Mouse (Mus musculus): ENCODE measurements around the gene Pde4d.

Gene Pde4d

GRCm38 (mm10) chr13:109341902-109342301 is 892.2 kb downstream of the Pde4d start:
- in situ Hi-C loops (cut with MboI; ENCODE audit: unreplicated experiment in 2 of 2) = no loop called here

- in situ Hi-C loops (cut with MboI; ENCODE audit: unreplicated experiment in 2 of 2) = no loop called here
These were observed 892.7 kb downstream of the Pde4d start for GRCm38 (mm10) chr13:109342469-109342868.

DNA sequence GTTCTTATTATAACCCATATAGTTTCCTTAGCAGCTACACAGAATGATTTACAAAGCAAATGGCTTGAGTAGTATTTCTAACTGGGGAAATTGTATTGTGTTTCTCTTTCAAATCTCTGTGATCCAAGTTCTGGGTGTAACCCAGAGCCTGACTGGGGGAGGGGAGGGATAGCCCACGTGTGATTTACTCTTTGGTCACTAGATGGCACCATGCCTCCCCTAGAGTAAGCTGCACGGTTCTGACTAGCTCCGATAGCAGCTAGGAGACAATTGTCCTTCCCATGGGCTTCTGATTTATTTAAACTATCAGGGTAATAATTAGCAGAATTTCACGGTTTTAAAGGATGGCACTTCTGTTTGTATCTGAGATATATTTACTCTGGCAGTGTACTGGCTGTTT is 893.8 kb downstream of the Pde4d start:
- in situ Hi-C loops (cut with MboI; ENCODE audit: unreplicated experiment in 2 of 2) = no loop called here

DNA sequence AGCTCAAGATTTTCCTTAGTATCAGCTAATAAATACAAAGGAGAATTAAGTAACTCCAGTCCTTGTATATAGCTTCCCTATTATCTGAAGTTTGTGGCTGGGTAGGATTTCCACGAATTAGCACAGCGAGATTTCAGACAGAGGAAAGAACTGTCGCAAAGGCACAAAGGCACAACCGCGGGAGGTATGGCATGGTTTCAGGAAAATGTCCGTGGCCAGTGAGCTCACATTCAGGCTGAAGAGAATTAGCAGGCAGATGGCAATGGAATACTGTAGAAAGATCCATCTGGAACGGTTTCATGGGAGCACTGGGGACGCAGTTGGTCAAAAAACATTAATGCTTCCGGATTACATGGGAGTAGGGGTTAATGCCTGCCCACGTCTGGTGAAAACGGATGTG is 898.0 kb downstream of the Pde4d start:
- in situ Hi-C loops (cut with MboI; ENCODE audit: unreplicated experiment in 2 of 2) = no loop called here

DNA sequence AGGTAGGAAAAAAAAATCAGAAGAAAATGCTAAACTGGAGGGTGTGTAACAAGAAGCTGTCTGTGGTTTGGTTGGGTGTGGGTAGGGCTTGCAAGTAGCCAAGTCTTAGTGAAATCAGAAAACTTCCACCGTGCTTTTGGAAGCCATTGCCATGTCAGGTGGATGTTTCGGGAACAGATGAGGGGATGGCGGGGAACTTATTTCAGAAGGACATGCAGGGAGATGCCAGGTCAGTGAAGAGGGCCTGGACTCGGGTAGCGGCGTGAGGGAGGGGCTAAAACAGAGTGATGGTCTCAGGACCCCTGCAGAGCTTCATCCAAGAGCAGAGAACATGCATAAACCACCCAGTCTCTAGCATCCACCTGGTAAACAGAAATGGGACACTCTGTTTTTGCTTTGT is 898.6 kb downstream of the Pde4d start:
- in situ Hi-C loops (cut with MboI; ENCODE audit: unreplicated experiment in 2 of 2) = no loop called here

DNA sequence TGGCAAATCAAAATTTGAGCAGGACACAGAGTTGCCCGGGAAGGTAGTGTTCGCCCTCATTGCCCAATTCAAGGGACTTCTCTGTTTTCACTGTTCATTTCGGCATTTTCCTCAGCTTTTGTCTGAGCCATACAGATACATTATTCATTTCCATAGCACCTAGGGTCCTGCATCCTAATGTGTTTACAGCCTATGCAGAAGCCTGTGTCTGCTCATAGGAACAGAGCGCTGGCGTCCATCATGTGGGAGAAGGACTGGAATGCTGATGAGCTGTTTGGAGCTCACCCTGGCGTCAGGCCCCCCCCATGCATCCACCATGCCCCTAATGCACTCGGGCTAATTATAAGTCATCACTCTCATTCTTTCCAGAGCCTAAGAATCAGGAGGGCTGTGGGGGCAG is 900.4 kb downstream of the Pde4d start:
- in situ Hi-C loops (cut with MboI; ENCODE audit: unreplicated experiment in 2 of 2) = no loop called here

DNA sequence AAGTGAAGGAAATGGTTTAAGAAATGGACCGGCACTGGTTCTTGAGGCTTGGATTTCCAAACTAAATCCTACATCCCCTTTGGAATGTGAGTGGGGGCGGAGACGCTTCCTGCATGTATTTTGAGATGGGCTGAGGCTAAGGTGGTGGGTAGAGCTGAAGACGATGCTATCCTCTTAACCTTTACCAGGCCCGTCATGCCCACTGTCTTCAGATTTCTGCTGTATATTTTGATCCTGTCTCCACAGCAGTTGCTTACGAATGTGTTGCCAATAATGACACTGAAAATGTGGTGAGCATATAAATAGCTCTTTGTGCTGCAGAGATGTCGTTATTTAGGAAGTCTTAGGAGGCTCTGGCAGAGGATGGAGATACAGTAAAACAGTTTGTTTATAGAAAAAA is 904.3 kb downstream of the Pde4d start:
- in situ Hi-C loops (cut with MboI; ENCODE audit: unreplicated experiment in 2 of 2) = no loop called here

- in situ Hi-C loops (cut with MboI; ENCODE audit: unreplicated experiment in 2 of 2) = no loop called here
These were observed 906.5 kb downstream of the Pde4d start for GRCm38 (mm10) chr13:109356252-109356651.

- in situ Hi-C loops (cut with MboI; ENCODE audit: unreplicated experiment in 2 of 2) = no loop called here
These were observed 910.2 kb downstream of the Pde4d start for GRCm38 (mm10) chr13:109359994-109360393.

GRCm38 (mm10) chr13:109362340-109362739 is 912.6 kb downstream of the Pde4d start:
- in situ Hi-C loops (cut with MboI; ENCODE audit: unreplicated experiment in 2 of 2) = no loop called here

DNA sequence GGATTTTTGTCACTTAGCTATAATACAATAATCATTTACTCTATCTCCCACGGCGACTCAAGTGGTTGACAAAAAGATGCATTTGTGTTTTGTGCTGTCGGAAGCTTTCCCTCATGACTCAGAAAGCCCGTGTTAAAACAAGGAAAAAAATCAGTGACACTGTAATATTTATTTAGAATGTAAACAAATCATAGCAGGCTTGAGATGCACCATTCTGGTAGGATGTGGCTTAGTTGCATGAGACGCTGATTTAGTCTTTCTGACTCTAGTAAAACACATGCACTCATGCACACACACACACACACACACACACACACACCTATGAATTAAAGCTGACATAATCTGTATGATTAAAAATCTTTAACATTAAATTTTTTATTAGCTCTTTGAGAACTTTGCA is 924.7 kb downstream of the Pde4d start:
- in situ Hi-C loops (cut with MboI; ENCODE audit: unreplicated experiment in 2 of 2) = no loop called here

- in situ Hi-C loops (cut with MboI; ENCODE audit: unreplicated experiment in 2 of 2) = no loop called here
These were observed 926.9 kb downstream of the Pde4d start for GRCm38 (mm10) chr13:109376681-109377080.

DNA sequence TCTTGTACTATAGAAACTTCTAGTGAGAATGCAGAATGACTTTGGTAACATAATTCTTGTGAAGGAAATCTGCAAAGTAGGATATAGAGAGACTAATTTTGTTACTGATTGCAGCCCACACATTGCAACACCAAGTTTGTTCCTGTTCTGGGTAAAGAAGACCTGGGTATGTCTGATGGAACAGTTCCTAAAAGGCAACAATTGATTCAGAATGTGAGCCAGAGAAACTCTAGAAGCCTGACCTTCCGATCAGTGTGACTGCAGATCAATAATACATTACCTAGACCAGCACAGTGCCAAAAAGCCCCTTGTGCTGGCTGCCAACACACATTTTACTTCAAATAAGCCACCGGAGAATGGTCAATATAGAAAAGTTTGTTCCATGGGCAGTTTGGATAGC is 930.4 kb downstream of the Pde4d start:
- in situ Hi-C loops (cut with MboI; ENCODE audit: unreplicated experiment in 2 of 2) = no loop called here

- in situ Hi-C loops (cut with MboI; ENCODE audit: unreplicated experiment in 2 of 2) = no loop called here
These were observed 939.0 kb downstream of the Pde4d start for GRCm38 (mm10) chr13:109388626-109389220.

GRCm38 (mm10) chr13:109402396-109402795 is 952.6 kb downstream of the Pde4d start:
- in situ Hi-C loops (cut with MboI; ENCODE audit: unreplicated experiment in 2 of 2) = no loop called here

GRCm38 (mm10) chr13:109402936-109403335 is 953.2 kb downstream of the Pde4d start:
- in situ Hi-C loops (cut with MboI; ENCODE audit: unreplicated experiment in 2 of 2) = no loop called here

DNA sequence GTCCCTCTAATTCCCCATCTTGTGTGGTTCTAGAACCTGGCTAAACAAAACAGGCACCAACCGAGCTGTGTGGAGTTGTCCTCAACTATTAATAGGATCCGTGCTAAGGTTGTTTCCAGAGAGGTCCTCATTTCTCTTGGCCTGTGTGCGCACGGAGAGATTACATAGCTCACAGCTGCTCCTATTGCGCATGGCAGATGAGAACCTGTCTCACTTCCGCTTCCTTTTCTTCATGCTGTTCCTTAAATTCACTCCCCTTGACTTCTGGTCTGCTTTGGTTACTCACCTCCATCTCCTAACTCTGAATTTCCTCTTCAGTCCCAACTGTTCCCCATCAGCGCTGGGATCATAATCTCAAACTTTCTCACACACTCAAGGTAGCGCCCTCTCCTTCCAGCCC is 956.6 kb downstream of the Pde4d start:
- in situ Hi-C loops (cut with MboI; ENCODE audit: unreplicated experiment in 2 of 2) = no loop called here

GRCm38 (mm10) chr13:109407371-109407770 is 957.6 kb downstream of the Pde4d start:
- in situ Hi-C loops (cut with MboI; ENCODE audit: unreplicated experiment in 2 of 2) = no loop called here

- in situ Hi-C loops (cut with MboI; ENCODE audit: unreplicated experiment in 2 of 2) = no loop called here
These were observed 970.7 kb downstream of the Pde4d start for GRCm38 (mm10) chr13:109420426-109420825.

GRCm38 (mm10) chr13:109424906-109425305 is 975.2 kb downstream of the Pde4d start:
- in situ Hi-C loops (cut with MboI; ENCODE audit: unreplicated experiment in 2 of 2) = no loop called here

DNA sequence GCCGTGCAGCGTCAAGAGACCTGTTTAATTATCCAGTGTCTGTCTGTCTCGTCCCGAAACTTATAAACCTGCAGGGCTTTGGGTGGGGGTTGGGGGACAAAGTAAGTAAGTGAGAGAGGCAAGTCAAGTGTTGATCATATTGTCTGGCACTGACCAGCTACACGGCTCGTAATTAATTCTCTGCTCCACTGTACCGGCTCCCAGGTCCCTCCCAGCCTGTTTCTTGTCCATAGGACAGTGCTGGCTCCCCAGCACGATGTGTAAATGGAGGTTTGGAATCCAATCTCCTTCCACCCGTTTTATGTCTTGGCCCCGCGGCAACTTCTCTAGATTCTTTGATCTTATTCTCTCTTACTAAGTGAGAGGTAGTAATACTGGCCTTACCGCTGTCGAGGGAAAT is 975.8 kb downstream of the Pde4d start:
- in situ Hi-C loops (cut with MboI; ENCODE audit: unreplicated experiment in 2 of 2) = no loop called here

DNA sequence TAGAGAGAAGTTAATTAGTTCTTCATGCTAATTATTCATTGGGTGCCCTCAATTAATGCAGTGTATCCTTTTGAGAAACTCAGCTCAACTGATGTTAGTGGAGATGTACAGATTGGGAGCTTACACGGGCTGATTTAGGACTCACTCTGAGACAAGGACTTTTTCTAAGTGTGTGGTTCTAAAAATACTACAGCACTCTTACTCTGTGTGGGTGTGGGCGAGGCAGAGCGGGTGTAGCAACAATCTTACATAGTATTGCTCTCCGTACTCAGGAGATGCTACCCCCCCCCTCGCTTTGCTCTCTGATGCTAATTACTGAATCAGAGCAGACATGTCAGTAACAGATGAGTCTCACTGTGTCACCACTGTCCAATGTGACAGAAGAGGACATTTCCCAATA is 976.3 kb downstream of the Pde4d start:
- in situ Hi-C loops (cut with MboI; ENCODE audit: unreplicated experiment in 2 of 2) = no loop called here

- in situ Hi-C loops (cut with MboI; ENCODE audit: unreplicated experiment in 2 of 2) = no loop called here
These were observed 977.8 kb downstream of the Pde4d start for GRCm38 (mm10) chr13:109427541-109427940.

Measured in v-Abl transformed pro-B cells (cell line).